ENCODE assay signal across 8 mouse cellular contexts in the genomic region with DNA sequence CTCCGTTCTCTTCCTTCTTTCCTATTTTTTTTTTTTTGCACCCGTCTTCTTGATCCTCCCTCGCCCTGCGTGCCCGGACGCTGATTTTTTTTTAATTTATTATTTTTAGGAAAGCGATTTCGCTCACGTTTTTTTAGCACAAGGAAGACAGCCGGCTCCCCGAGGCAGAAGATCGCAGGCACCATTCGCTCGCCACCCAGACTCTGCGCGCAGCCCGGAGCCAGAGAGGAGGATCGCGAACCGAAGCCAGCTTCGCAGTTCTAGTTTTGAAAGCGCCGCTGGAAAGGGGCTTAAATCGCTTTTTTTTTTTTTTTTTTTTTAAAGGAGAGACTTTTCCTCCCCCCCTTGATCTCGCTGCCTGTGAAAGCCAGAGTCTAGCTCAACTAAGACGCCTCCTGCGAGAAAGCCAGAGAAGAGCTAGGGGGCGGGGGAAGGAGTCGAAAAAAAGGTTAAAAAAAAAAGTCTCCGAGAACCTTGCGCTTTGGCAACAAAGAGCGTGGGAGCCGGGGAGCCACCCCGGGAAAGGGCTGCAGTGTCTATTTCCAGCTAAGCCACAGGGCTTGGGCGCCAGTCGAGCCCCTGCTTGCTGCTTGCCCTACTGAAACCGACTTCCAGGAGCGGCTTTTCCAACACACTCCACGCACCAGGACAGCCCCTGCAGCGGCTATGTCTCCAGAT. TPM values are rescaled to one million over a fixed set of nuclear protein-coding genes. Genes with fewer than 3 reads are reported as not detected.
DNase-seq lines count a peak whose midpoint lies in the region; ATAC-seq and TF ChIP-seq lines count a peak whose summit lies in the region.

No protein-coding gene starts in this region.

- peaks cover 92% of the 10 kb centered on the region for H3K27me3 ChIP-seq in hindbrain, embryonic 12.5 days
- H3K27me3 ChIP-seq in lung, postnatal 0 days (replicated peaks; ENCODE audit: insufficient read depth, low read length): no peaks in the 10 kb centered on the region; the same call in 1 of the 2 replicates

- intact Hi-C loops in left cerebral cortex, postnatal 36 days (cut with DNase I): loop anchor here (5.0 kb wide), 1 partner anchor 761 kb away; the partner anchor contains the start of gene Lhx5

- no peak for TF ChIP-seq CTCF in embryonic fibroblast, embryonic 13.5 days (IDR thresholded peaks at IDR 0.05; ENCODE audit: borderline replicate concordance, insufficient read depth, low read length)
- no peak for TF ChIP-seq CTCF in lung, postnatal 0 days (IDR thresholded peaks at IDR 0.05)

- no peaks in the 10 kb centered on the region for H3K36me3 ChIP-seq in hindbrain, embryonic 12.5 days
- 0 out of 2 replicates have a peak, but pooled peaks cover 3% of the 10 kb centered on the region for H3K36me3 ChIP-seq in lung, postnatal 0 days (ENCODE audit: insufficient read depth, low read length)

- peak overlapping the region; percentile 69 for H3K27ac ChIP-seq in embryonic fibroblast, embryonic 13.5 days (ENCODE audit: insufficient read depth, low read length)
- peak overlapping the region; percentile 40 for H3K27ac ChIP-seq in hindbrain, embryonic 12.5 days
- H3K27ac ChIP-seq in lung, postnatal 0 days (ENCODE audit: low read length): peak overlapping the region; percentile 95

- ATAC-seq in hindbrain, embryonic 12.5 days (ENCODE audit: low FRiP score): no peak
- ATAC-seq in lung, postnatal 0 days: no peak
- no peak for ATAC-seq in CD4-positive, CD25-positive, alpha-beta regulatory T cell, adult 4 months

- H3K9me3 ChIP-seq in hindbrain, embryonic 12.5 days (replicated peaks): no peaks in the 10 kb centered on the region
- H3K9me3 ChIP-seq in lung, postnatal 0 days (ENCODE audit: low read length): no peaks in the 10 kb centered on the region

- peak; percentile 38 to 45 for DNase-seq in lung, adult 18-20 months
- DNase-seq in lung, postnatal 36 days: no peak
- DNase-seq in lung, postnatal 0 days (ENCODE audit: low spot score): peak; percentile 80
- DNase-seq in left cerebral cortex, postnatal 36 days (ENCODE audit: low spot score in 2 of 2): no peak
- no peak for DNase-seq in right cerebral cortex, postnatal 14 days

- no peak for TF ChIP-seq EP300 in lung, postnatal 0 days (IDR thresholded peaks at IDR 0.05)

- H3K4me1 ChIP-seq in embryonic fibroblast, embryonic 13.5 days (ENCODE audit: control insufficient read depth, insufficient read depth, low read length): peaks cover 3% of the 10 kb centered on the region; the same call in 1 of the 2 replicates
- H3K4me1 ChIP-seq in hindbrain, embryonic 12.5 days: peaks cover 16% of the 10 kb centered on the region
- H3K4me1 ChIP-seq in lung, postnatal 0 days (ENCODE audit: insufficient read depth, low read depth, low read length): peaks cover 11% of the 10 kb centered on the region; the same call in 1 of the 2 replicates

- peak overlapping the region; percentile 50 for H3K4me2 ChIP-seq in hindbrain, embryonic 12.5 days (replicated peaks)
- peak overlapping the region; percentile 63 for H3K4me2 ChIP-seq in lung, postnatal 0 days (replicated peaks; ENCODE audit: low read depth, low read length)

- H3K4me3 ChIP-seq in embryonic fibroblast, embryonic 13.5 days (ENCODE audit: insufficient read depth, low read length): peak overlapping the region; percentile 84
- peak overlapping the region; percentile 23 for H3K4me3 ChIP-seq in hindbrain, embryonic 12.5 days
- H3K4me3 ChIP-seq in lung, postnatal 0 days (ENCODE audit: low read depth, low read length): peak overlapping the region; percentile 59

- peak; percentile 50 for TF ChIP-seq POLR2A in embryonic fibroblast, embryonic 13.5 days (IDR thresholded peaks at IDR 0.05; ENCODE audit: low read depth, low read length)

- H3K9ac ChIP-seq in hindbrain, embryonic 12.5 days: no peak overlapping the region
- peak overlapping the region; percentile 92 for H3K9ac ChIP-seq in lung, postnatal 0 days (replicated peaks; ENCODE audit: low read depth)

- 0% methylated on average over 40 of the region's 40 CpGs for WGBS in hindbrain, embryonic 12.5 days
- under 1% methylated on average over 39 of the region's 40 CpGs for WGBS in lung, postnatal 0 days

RNA-seq across cellular contexts. Expression of gene Tbx3, which starts 0.8 kb away (rescaled TPM):
- 16.8 and 20.9 TPM in 2 replicates for polyA plus RNA-seq in embryonic fibroblast, embryonic 13.5 days (2011; ENCODE audit: insufficient read length, low read depth, missing spikeins)
- polyA plus RNA-seq in hindbrain, embryonic 12.5 days (2016; fragmentation: Nextera tagmentation; extraction: Ambion mirVana): 8.9 and 10.3 TPM in 2 replicates
- 44.7 and 54.8 TPM in 2 replicates for polyA plus RNA-seq in lung, postnatal 0 days (2015; fragmentation: Nextera tagmentation; extraction: Ambion mirVana)
- polyA plus RNA-seq in CD4-positive, CD25-positive, alpha-beta regulatory T cell, adult 4 months (2017; shearing (Covaris generic)): under 1 TPM in 1 of 2 experiments, not detected in 1; 0.28 TPM
- total RNA-seq in left cerebral cortex, postnatal 36 days (2021): 1 to 10 TPM; 4.3 to 4.9 TPM

Comparison
In these comparisons a context has a peak if more than half of its experiments do, and no peak if none do; other contexts are left out.
1. DNase-seq: peak in lung, adult 18-20 months (2 of 2) and lung, postnatal 0 days (single experiment); none in lung, postnatal 36 days (single experiment), left cerebral cortex, postnatal 36 days (0 of 2) and right cerebral cortex, postnatal 14 days (single experiment).
2. H3K27ac ChIP-seq: peak in every context shown above with its lines; median percentile 95 in lung, postnatal 0 days; 69 in embryonic fibroblast, embryonic 13.5 days; 40 in hindbrain, embryonic 12.5 days.
3. H3K4me3 ChIP-seq: peak in every context shown above with its lines; median percentile 84 in embryonic fibroblast, embryonic 13.5 days; 59 in lung, postnatal 0 days; 23 in hindbrain, embryonic 12.5 days.